Mouse (Mus musculus) lung, postnatal 0 days (tissue): ENCODE measurements at regions not wholly inside any gene's neighbourhood (a gene's known extent, or its start where the extent isn't known, plus 50 kb on each side); places are given as distances from the start of the nearest gene placed in this dataset.

Experiments
- ATAC-seq: fragments of 200-750 bp; cut with Nextera tagmentation; 2 replicates; pipeline ENCODE4 v1.8.0; 2017; ENCODE audit warnings: moderate library complexity
- DNase-seq: peaks from one replicate; pipeline ENCODE4 v3.0.0-alpha.2; 2016; ENCODE audit warnings: low spot score
- H3K27ac ChIP-seq: fragments of 300-500 bp; sonication (generic); 2 replicates; pipeline ENCODE4 v1.5.1; 2014; ENCODE audit warnings: antibody characterized with exemption, mild to moderate bottlenecking, low read length, mixed read lengths
- H3K27me3 ChIP-seq: fragments of 300-500 bp; sonication (generic); replicated peaks from 2 replicates; pipeline ENCODE4 v1.6.1; 2014; ENCODE audit warnings: low read length, mixed read lengths; ENCODE audit not compliant: insufficient read depth
- H3K36me3 ChIP-seq: fragments of 300-500 bp; sonication (generic); 2 replicates; pipeline ENCODE4 v1.6.1; 2014; ENCODE audit warnings: low read length, mixed read lengths; ENCODE audit not compliant: insufficient read depth
- H3K4me1 ChIP-seq: fragments of 300-500 bp; sonication (generic); 2 replicates; pipeline ENCODE4 v1.6.1; 2014; ENCODE audit warnings: antibody characterized with exemption, low read depth, low read length, mixed read lengths; ENCODE audit not compliant: insufficient read depth
- H3K4me2 ChIP-seq: fragments of 300-500 bp; sonication (generic); replicated peaks from 2 replicates; pipeline ENCODE4 v1.6.1; 2014; ENCODE audit warnings: low read depth, mild to moderate bottlenecking, low read length, moderate library complexity, mixed read lengths
- H3K4me3 ChIP-seq: fragments of 300-500 bp; sonication (generic); 2 replicates; pipeline ENCODE4 v1.5.1; 2014; ENCODE audit warnings: low read depth, low read length
- H3K9ac ChIP-seq: fragments of 300-500 bp; sonication (generic); replicated peaks from 2 replicates; pipeline ENCODE4 v1.6.1; 2014; ENCODE audit warnings: low read depth, mild to moderate bottlenecking
- H3K9me3 ChIP-seq: fragments of 300-500 bp; sonication (generic); 2 replicates; pipeline ENCODE4 v1.6.1; 2016; ENCODE audit warnings: low read length, mixed read lengths
- CTCF ChIP-seq: IDR thresholded peaks from 2 replicates; pipeline ENCODE4 v1.5.1; 2016; ENCODE audit warnings: antibody characterized with exemption, mild to moderate bottlenecking
- EP300 ChIP-seq: IDR thresholded peaks from 2 replicates; pipeline ENCODE4 v1.6.1; 2016; ENCODE audit warnings: antibody characterized with exemption, mild to moderate bottlenecking, control low read depth
- WGBS: fragments of 180-500 bp; shearing (Covaris S2); extraction: QIAGEN DNeasy Blood & Tissue Kit; methylation state at CpG from one replicate; pipeline ENCODE4 v1.1.7; 2014; 5-methylcytosine and 5-hydroxymethylcytosine counted together

DNA sequence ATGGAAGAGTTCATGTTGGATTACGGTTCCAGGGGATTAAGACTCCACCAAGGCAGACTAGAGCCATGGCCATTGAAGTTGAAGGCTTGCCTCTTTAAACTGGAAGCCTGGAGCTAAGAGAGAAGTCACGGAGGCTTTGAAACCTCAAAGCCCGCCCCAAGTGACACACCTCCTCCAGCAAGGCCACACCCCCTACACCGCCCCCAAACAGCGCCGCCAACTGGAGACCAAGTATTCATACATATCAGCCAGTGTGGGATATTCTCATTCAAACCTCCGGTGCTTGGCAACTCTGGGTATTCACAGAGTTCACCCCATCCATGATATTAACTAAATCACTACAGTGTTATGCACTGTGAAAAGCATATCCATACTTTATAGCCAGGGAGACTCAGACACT lies 87.7 kb upstream of the 1600014C23Rik start:
- DNase-seq: no peak
- H3K4me1 ChIP-seq: no peaks in the 10 kb centered on the region
- TF ChIP-seq CTCF (no peak), EP300 (no peak)
- H3K4me3 ChIP-seq: no peak overlapping the region
- no peak for ATAC-seq
- no peaks in the 10 kb centered on the region for H3K27me3 ChIP-seq
- H3K9me3 ChIP-seq: no peaks in the 10 kb centered on the region
- WGBS: 89% methylated on average over 7 of the region's 7 CpGs
- no peak overlapping the region for H3K4me2 ChIP-seq
- H3K27ac ChIP-seq: no peak overlapping the region
- H3K36me3 ChIP-seq: no peaks in the 10 kb centered on the region
- no peak overlapping the region for H3K9ac ChIP-seq

DNA sequence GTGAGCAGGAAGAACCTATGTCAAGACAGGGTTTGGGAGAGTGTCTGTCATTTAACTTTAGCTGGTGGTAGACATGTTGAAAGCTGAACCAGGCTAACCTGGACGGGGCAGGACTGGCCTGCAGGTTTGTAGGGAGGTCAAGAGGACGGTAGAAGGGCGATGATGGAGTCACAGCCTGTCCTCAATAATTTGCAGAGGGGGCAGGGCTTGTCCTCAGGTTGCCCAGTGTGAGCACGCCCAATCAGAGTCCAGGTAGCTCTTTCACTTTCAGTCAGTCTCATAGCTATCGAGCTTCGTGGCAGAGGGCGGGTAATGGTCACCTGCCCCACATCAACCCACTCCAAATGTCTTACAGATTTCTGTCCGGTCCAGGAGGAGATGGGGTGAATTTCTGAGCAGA lies 85.5 kb upstream of the 1600014C23Rik start:
- no peak for ATAC-seq
- H3K9ac ChIP-seq: no peak overlapping the region

DNA sequence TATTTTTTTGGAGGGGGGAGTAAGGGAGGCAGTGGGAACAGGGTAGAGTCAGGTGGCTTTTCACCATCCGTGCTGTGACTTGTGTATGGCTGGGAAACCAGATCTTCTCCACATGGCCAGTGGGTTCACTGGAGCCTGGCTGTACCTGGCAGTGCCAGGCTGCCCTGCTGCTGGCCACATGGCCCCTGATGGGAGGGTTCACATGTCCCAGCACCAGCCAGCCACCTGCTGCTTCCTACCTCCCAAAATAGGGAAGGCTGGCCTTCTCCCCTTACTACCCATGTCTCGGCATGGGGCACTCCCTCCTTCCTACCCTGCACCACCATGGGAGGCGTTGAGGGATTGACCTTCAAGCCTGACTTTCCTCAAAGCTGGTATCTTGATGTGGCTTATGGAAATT lies 82.9 kb upstream of the 1600014C23Rik start:
- Histone ChIP-seq H3K4me1 (no peaks in the 10 kb centered on the region), H3K9me3 (no peaks in the 10 kb centered on the region), H3K4me2 (no peak overlapping the region), H3K9ac (no peak overlapping the region), H3K4me3 (no peak overlapping the region), H3K27ac (no peak overlapping the region), H3K36me3 (no peaks in the 10 kb centered on the region), H3K27me3 (no peaks in the 10 kb centered on the region)
- no peak for ATAC-seq
- 80% methylated on average over 3 of the region's 3 CpGs for WGBS
- DNase-seq: no peak
- TF ChIP-seq EP300: no peak

More for the DNA sequence above, 85.5 kb upstream of the 1600014C23Rik start:
- no peak for DNase-seq
- Histone ChIP-seq H3K27ac (no peak overlapping the region), H3K4me1 (no peaks in the 10 kb centered on the region), H3K4me2 (no peak overlapping the region), H3K4me3 (no peak overlapping the region), H3K9me3 (no peaks in the 10 kb centered on the region), H3K27me3 (no peaks in the 10 kb centered on the region), H3K36me3 (no peaks in the 10 kb centered on the region)
- TF ChIP-seq EP300: no peak
- TF ChIP-seq CTCF: no peak
- WGBS: 59% methylated on average over 8 of the region's 8 CpGs

DNA sequence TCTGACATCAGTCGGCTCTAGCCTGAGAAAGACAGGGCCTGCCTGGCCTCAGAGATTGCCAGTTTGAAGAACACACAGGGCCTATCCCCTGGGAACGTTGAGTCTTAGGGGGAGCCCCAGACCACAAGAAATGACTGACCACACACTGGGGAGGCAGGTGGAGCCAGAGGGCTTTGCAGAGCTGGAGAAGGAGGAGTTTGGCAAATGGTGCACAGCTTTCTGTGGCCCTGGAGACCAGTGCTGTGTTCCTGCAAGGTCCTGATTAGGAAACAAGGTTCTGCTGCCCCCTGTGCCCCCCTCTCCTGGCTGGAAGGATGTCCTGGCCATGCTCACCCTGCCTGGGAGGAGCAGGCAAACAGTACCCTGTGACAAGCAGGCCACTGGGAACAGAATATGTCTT lies 82.2 kb upstream of the 1600014C23Rik start:
- H3K9ac ChIP-seq: no peak overlapping the region
- no peak overlapping the region for H3K27ac ChIP-seq
- TF ChIP-seq CTCF: peak; percentile 46
- no peak for TF ChIP-seq EP300
- ATAC-seq: no peak
- no peak overlapping the region for H3K4me3 ChIP-seq
- H3K27me3 ChIP-seq: no peaks in the 10 kb centered on the region
- H3K9me3 ChIP-seq: no peaks in the 10 kb centered on the region
- no peaks in the 10 kb centered on the region for H3K36me3 ChIP-seq
- WGBS: 37% methylated on average over 2 of the region's 2 CpGs
- peak; percentile 40 for DNase-seq
- no peaks in the 10 kb centered on the region for H3K4me1 ChIP-seq
- no peak overlapping the region for H3K4me2 ChIP-seq

DNA sequence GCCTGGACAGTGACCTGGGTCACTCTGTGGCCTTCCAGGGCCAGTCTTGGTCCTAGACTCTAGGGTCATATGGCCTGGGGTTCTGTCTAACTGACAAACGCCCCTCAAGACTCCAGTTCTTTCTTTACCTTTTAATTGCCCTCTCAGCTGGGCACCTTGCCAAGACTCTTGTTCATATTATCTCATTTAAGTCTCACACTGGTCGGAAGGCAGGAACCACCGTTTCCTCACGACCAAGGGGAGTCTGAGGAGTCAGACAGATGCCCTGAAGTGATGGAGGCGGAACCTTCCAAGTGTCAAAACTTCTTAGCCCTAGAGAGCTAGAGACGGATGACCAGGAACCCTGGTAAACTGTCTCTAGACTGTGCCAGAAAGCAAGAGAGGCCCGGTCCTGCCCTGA lies 81.7 kb upstream of the 1600014C23Rik start:
- Histone ChIP-seq H3K9ac (no peak overlapping the region), H3K4me1 (no peaks in the 10 kb centered on the region), H3K4me2 (no peak overlapping the region), H3K27me3 (no peaks in the 10 kb centered on the region), H3K9me3 (no peaks in the 10 kb centered on the region), H3K36me3 (no peaks in the 10 kb centered on the region), H3K27ac (no peak overlapping the region), H3K4me3 (no peak overlapping the region)
- ATAC-seq (no peak), DNase-seq (no peak)
- no peak for TF ChIP-seq EP300
- no peak for TF ChIP-seq CTCF
- WGBS: 29% methylated on average over 7 of the region's 7 CpGs

DNA sequence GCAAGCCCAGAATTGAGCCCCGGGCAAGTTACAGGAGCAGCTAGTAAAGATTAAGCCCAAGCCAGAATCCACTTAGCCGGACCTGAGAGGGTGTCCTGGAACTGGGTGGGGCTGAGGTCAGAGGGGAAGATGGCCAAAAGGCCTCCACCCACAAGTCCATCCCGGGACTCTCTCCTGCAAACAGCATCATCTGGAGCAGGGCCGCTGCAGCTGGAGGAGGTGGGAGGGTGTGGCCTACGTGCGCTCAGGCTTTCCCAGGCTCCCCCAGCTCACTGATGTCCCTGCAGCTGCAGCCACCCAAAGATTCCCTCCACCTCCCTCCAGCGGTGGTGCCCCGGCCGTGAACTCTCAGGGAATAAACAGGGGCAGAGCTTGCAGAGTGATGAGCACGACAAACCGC lies 80.9 kb upstream of the 1600014C23Rik start:
- DNase-seq (no peak), ATAC-seq (0 out of 2 replicates have a peak, but pooled peaks have one; percentile 12)
- H3K9me3 ChIP-seq: no peaks in the 10 kb centered on the region
- H3K4me2 ChIP-seq: no peak overlapping the region
- 17% methylated on average over 10 of the region's 11 CpGs for WGBS
- H3K27me3 ChIP-seq: no peaks in the 10 kb centered on the region
- H3K4me3 ChIP-seq: no peak overlapping the region
- TF ChIP-seq CTCF (no peak), EP300 (no peak)
- no peak overlapping the region for H3K27ac ChIP-seq
- no peak overlapping the region for H3K9ac ChIP-seq
- H3K4me1 ChIP-seq: no peaks in the 10 kb centered on the region
- H3K36me3 ChIP-seq: no peaks in the 10 kb centered on the region

DNA sequence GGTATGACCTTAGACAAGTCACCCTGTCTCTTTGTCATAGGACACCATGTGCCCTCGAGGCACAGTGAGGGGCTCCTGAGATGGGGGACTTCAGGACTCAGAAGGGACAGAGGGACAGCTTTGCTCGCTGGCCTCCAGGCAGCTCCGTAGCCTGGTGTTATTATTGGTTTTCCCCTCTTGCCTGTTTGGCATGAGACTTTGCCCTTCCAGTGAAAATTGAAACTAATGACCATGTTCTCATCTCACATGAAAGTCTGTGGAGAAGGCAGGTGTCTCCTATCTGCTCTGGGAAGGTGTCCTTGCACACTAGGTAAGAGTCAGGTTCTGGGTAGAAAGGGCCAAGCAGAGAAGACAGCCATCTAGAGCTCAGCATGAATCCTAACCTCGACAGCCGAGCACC lies 80.3 kb upstream of the 1600014C23Rik start:
- no peak overlapping the region for H3K27ac ChIP-seq
- no peaks in the 10 kb centered on the region for H3K9me3 ChIP-seq
- no peak overlapping the region for H3K4me2 ChIP-seq
- ATAC-seq: no peak
- no peaks in the 10 kb centered on the region for H3K36me3 ChIP-seq
- 73% methylated on average over 5 of the region's 5 CpGs for WGBS
- H3K9ac ChIP-seq: no peak overlapping the region
- H3K4me1 ChIP-seq: no peaks in the 10 kb centered on the region
- H3K27me3 ChIP-seq: no peaks in the 10 kb centered on the region
- no peak overlapping the region for H3K4me3 ChIP-seq
- DNase-seq: no peak
- no peak for TF ChIP-seq CTCF
- no peak for TF ChIP-seq EP300
